Mouse (Mus musculus) lung, embryonic 16.5 days (tissue): ENCODE data around the gene Diaph3. TPM values are rescaled to one million over a fixed set of nuclear protein-coding genes. Genes with fewer than 3 reads are reported as not detected.

Experiments used
- ATAC-seq: fragments of 200-750 bp; cut with Nextera tagmentation; 2 replicates; pipeline ENCODE4 v1.8.0; 2017; ENCODE audit warnings: low read depth, mild to moderate bottlenecking, moderate library complexity
- H3K27ac ChIP-seq: fragments of 300-500 bp; sonication (generic); 2 replicates; pipeline ENCODE4 v1.5.1; 2014; ENCODE audit warnings: mild to moderate bottlenecking, control low read depth, low read length
- H3K27me3 ChIP-seq: fragments of 300-500 bp; sonication (generic); 2 replicates; pipeline ENCODE4 v1.6.1; 2014; ENCODE audit warnings: low read depth, low read length, mixed read lengths; ENCODE audit not compliant: control insufficient read depth, insufficient read depth
- H3K36me3 ChIP-seq: fragments of 300-500 bp; sonication (generic); 2 replicates; pipeline ENCODE4 v1.6.1; 2014; ENCODE audit warnings: low read length; ENCODE audit not compliant: control insufficient read depth, insufficient read depth
- H3K4me1 ChIP-seq: fragments of 300-500 bp; sonication (generic); replicated peaks from 2 replicates; pipeline ENCODE4 v1.6.1; 2014; ENCODE audit warnings: low read length, mixed read lengths; ENCODE audit not compliant: control insufficient read depth, insufficient read depth
- H3K4me2 ChIP-seq: fragments of 300-500 bp; sonication (generic); 2 replicates; pipeline ENCODE4 v1.6.1; 2014; ENCODE audit warnings: low read depth, low read length, control low read depth
- H3K4me3 ChIP-seq: fragments of 300-500 bp; sonication (generic); 2 replicates; pipeline ENCODE4 v1.5.1; 2014; ENCODE audit warnings: mild to moderate bottlenecking, low read length, control low read depth
- H3K9ac ChIP-seq: fragments of 300-500 bp; sonication (generic); 2 replicates; pipeline ENCODE4 v1.6.1; 2014; ENCODE audit warnings: low read length, control low read depth
- H3K9me3 ChIP-seq: fragments of 300-500 bp; sonication (generic); 2 replicates; pipeline ENCODE4 v1.6.1; 2016; ENCODE audit warnings: low read length; ENCODE audit not compliant: control insufficient read depth
- WGBS: fragments of 180-500 bp; shearing (Covaris S2); extraction: QIAGEN DNeasy Blood & Tissue Kit; methylation state at CpG from one replicate; pipeline ENCODE4 v1.1.7; 2014; 5-methylcytosine and 5-hydroxymethylcytosine counted together
- polyA plus RNA-seq: library from polyadenylated mRNA; unstranded; fragments of >200 nt; fragmentation: Nextera tagmentation; extraction: Ambion mirVana; gene quantifications from 2 replicates; pipeline ENCODE4 v1.2.1, GENCODE M21; 2015

Diaph3 gene
- polyA plus RNA-seq, 1 experiment from 2014 or later: 17.6 TPM

DNA sequence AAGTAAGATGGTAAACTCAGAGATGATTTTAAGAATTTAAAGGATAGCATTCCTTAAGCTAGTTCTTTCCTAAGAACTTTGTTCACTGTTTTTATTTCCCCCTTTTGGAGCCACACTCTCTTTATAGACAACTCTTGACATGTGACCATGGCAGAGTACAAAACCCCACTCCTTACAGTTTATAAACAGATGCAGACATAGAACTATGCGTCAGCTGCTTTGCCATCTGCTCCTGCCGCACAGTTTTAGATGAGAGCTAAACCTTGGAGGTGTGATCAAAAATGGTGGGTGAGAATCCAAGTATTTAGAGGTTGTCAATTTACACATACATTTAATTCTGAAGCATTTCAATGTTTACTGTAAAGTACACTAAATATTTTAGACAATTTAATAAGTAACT lies 367.7 kb downstream of the Diaph3 start:
- Histone ChIP-seq H3K9me3 (no peaks in the 10 kb centered on the region), H3K4me1 (no peaks in the 10 kb centered on the region), H3K4me3 (no peak overlapping the region), H3K4me2 (no peak overlapping the region), H3K27me3 (no peaks in the 10 kb centered on the region), H3K36me3 (no peaks in the 10 kb centered on the region), H3K9ac (no peak overlapping the region), H3K27ac (no peak overlapping the region)
- WGBS: 59% methylated on average over 2 of the region's 2 CpGs
- ATAC-seq: no peak

DNA sequence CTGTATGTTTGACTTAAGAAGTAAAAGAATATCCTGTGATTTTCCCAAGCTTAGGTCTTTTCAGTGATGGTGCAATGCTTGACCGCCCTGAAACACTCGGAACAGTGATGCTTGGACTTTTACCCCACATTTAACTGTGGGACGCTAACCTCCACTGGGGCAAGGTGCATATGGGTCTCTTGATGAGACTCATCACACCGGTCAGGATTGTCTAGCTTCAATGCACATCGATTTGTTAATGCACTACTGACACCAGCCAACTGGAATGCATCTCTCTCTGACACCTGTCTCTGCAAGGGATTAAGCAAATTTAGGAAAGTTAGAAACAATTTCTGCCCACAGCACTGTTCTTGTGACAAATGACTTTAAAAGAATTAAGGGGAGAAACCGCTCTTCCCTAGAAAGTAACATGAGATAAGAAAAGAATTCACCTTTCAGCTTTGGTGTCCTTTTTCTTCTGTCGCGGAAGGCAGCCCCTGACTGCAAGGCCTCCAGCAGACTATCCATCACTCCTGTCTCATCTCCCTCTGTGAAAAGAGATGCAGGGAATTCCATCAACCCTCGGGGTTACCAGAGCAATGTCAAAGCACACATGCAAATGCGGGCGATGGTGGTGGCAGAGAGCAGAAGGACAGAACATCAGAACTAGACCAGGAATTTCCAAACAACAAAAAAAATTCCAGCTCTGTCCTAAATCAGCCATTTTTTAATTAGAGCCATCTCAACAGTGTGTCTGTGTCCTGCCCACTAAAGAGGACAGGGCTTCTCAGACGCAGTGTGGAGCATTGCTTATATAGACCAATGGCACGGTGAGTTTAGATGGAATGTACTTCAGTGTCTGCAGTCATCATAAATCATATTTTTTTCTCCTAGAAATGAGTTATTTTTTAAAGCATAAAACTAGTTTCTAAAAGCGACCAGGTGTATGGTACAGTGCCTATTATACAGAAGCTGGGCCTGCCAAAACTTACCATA lies 368.6 kb downstream of the Diaph3 start:
- no peak for ATAC-seq
- Histone ChIP-seq H3K9ac (no peak overlapping the region), H3K27me3 (no peaks in the 10 kb centered on the region), H3K4me2 (no peak overlapping the region), H3K27ac (no peak overlapping the region), H3K4me3 (no peak overlapping the region), H3K9me3 (no peaks in the 10 kb centered on the region), H3K36me3 (no peaks in the 10 kb centered on the region), H3K4me1 (no peaks in the 10 kb centered on the region)
- WGBS: 55% methylated on average over 14 of the region's 14 CpGs

DNA sequence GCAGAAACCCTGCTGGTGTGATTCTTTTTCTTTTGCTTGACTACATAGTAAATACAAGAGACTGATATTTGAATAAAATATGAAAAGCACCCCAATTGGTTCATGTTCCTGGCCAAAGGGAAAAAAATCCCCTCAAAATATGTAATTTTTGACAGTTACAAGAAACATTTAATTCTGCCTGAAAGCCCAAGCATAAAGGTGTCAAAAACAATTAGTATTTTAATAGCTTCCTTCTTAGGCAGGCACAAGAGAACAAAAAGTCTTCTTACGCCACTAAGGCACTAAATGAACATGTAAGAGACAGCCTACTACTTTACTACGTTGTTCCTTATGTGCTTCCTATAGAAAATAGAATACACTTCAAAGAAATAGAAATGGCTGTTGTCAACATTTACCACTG lies 376.7 kb downstream of the Diaph3 start:
- H3K27me3 ChIP-seq: no peaks in the 10 kb centered on the region
- H3K4me3 ChIP-seq: no peak overlapping the region
- H3K36me3 ChIP-seq: no peaks in the 10 kb centered on the region
- WGBS: 95% methylated on average over 2 of the region's 2 CpGs
- ATAC-seq: no peak
- H3K9me3 ChIP-seq: no peaks in the 10 kb centered on the region
- no peaks in the 10 kb centered on the region for H3K4me1 ChIP-seq
- H3K9ac ChIP-seq: no peak overlapping the region
- no peak overlapping the region for H3K27ac ChIP-seq
- H3K4me2 ChIP-seq: no peak overlapping the region

DNA sequence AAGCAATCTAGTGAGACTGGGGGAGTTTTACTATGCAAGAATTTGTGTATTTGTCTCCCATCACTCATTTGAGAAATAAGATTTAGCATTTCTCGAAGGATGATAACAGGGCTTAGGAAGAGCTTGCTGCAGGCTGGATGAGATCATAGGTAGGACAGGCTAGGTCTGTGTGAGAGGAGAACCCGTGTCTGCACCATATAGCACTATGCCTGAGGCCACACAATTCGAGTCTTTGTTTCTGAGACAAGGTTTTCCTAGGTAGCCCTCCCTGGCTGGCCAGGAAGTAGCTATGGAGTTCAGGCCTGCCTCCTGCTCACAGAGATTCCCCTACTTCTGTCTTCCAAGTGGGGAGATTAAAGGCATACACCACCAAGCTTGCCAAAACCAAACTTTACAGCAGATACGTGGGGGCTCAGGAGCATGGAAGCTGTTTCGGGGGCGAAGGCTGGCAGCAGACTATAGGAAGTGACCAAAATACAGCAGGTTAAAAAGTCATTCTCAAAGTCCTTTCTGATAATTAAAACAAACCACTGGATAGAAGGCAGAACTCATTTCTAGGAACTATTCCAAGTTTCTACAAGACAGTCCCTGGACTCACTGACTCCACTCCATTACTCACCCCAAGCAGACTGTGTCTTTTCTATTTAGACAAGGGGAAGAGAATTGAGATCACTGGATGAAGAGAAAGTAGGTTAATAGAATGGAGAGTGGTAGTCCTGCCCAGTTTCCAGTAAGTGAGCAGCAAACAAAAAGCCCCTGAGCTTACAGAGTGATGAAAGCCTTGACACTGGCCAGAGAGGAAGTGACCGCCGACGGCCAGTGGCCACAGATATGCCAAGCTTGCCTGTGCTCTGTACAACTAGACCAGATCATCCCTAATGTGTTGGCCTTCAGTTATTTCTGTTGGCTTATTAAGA lies 383.2 kb downstream of the Diaph3 start:
- no peak overlapping the region for H3K27ac ChIP-seq
- H3K27me3 ChIP-seq: no peaks in the 10 kb centered on the region
- H3K4me2 ChIP-seq: no peak overlapping the region
- peak; percentile 52 for ATAC-seq
- no peaks in the 10 kb centered on the region for H3K4me1 ChIP-seq
- H3K36me3 ChIP-seq: no peaks in the 10 kb centered on the region
- no peak overlapping the region for H3K9ac ChIP-seq
- no peaks in the 10 kb centered on the region for H3K9me3 ChIP-seq
- 65% methylated on average over 9 of the region's 9 CpGs for WGBS
- H3K4me3 ChIP-seq: no peak overlapping the region

DNA sequence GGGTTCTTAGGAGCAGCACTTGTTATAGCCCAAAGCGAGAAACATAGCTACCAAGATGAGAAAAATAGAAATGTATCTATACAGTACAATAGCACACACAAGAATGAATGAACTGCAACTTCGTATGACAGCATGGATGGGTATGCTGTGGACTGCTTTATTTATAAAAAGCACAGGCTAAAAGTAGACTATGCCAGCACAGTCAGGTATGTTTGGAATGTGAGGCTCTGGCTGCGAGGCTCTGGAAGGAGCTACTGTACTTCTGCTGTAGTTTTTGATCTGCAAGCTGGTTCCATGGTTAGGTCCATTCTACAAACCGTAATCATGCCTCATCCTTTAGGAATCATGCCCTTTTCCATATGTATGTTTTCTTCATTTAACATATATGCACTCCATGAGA lies 383.9 kb downstream of the Diaph3 start:
- ATAC-seq: no peak; the same call in 1 of the 2 replicates
- Histone ChIP-seq H3K9ac (no peak overlapping the region), H3K4me2 (no peak overlapping the region), H3K4me3 (no peak overlapping the region), H3K27me3 (no peaks in the 10 kb centered on the region), H3K9me3 (no peaks in the 10 kb centered on the region), H3K4me1 (no peaks in the 10 kb centered on the region), H3K36me3 (no peaks in the 10 kb centered on the region), H3K27ac (no peak overlapping the region)
- WGBS: 59% methylated on average over 4 of the region's 4 CpGs

DNA sequence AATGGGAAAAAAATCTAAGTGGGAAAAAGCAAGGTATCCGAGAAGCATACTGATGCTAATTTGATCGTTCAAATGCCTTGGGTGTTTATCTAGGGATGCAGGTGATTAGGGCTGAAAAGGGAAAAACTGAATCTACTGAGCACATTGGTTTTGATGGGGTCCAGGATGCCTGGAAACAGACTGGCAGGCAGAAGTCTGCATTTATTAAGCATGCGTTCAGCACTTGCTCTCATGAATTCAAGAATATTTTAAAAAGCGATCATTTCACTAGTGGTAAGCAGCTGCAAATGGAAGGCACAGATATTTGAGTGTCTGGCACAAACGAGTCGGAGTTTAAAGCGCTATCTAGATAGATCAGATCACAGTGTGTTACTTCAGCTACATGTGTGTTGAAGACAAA lies 390.7 kb downstream of the Diaph3 start:
- no peak overlapping the region for H3K4me2 ChIP-seq
- H3K36me3 ChIP-seq: no peaks in the 10 kb centered on the region
- no peak for ATAC-seq
- no peak overlapping the region for H3K27ac ChIP-seq
- H3K4me3 ChIP-seq: no peak overlapping the region
- H3K9me3 ChIP-seq: no peaks in the 10 kb centered on the region
- no peaks in the 10 kb centered on the region for H3K27me3 ChIP-seq
- H3K4me1 ChIP-seq: no peaks in the 10 kb centered on the region
- H3K9ac ChIP-seq: no peak overlapping the region
- WGBS: 84% methylated on average over 7 of the region's 7 CpGs

DNA sequence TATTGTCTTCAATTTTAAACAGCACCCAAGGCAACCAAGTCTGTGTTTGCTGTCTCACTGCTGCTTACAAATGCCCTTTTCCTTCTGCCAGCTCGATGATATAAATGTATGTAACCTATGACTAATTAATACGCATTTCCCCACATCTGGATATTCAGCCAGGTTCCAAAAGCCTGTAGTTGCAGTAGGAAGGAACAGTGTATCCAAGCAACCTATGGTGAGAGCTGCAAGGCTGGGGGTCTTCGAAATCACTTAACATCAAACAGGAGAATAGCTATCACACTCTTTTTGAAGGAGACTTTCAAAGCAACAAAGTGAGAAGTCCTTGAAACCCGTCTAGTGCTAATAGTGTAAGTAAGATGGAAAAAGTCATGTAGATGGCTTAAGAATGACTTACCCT lies 391.6 kb downstream of the Diaph3 start:
- WGBS: 65% methylated on average over 4 of the region's 4 CpGs
- Histone ChIP-seq H3K4me3 (no peak overlapping the region), H3K4me2 (no peak overlapping the region), H3K9ac (no peak overlapping the region), H3K27me3 (no peaks in the 10 kb centered on the region), H3K4me1 (no peaks in the 10 kb centered on the region), H3K27ac (no peak overlapping the region), H3K9me3 (no peaks in the 10 kb centered on the region), H3K36me3 (no peaks in the 10 kb centered on the region)
- no peak for ATAC-seq

DNA sequence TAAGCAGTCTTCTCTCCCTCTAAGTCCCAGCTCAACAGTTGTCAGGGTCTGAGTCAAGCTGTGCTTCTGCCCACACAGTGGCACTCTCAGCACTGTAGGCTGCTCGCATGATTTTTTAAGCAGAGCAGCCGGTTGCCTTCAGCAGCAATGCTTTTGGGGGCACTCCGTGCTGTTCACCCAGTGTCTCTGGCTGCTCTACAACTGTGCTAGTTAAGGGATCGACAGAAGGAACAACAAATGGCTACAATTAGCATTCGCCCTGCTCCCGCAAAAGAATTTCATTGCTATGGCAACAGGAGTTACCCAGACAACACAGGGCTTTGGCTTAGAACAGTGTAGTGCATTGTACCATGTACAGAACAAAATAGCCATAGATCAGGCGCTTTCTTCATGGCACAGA lies 392.2 kb downstream of the Diaph3 start:
- WGBS: 30% methylated on average over 7 of the region's 7 CpGs
- no peaks in the 10 kb centered on the region for H3K27me3 ChIP-seq
- no peak overlapping the region for H3K4me2 ChIP-seq
- ATAC-seq: peak; percentile 15; the same call in 1 of the 2 replicates
- H3K36me3 ChIP-seq: no peaks in the 10 kb centered on the region
- no peak overlapping the region for H3K27ac ChIP-seq
- no peaks in the 10 kb centered on the region for H3K4me1 ChIP-seq
- H3K9ac ChIP-seq: no peak overlapping the region
- H3K9me3 ChIP-seq: no peaks in the 10 kb centered on the region
- H3K4me3 ChIP-seq: no peak overlapping the region

DNA sequence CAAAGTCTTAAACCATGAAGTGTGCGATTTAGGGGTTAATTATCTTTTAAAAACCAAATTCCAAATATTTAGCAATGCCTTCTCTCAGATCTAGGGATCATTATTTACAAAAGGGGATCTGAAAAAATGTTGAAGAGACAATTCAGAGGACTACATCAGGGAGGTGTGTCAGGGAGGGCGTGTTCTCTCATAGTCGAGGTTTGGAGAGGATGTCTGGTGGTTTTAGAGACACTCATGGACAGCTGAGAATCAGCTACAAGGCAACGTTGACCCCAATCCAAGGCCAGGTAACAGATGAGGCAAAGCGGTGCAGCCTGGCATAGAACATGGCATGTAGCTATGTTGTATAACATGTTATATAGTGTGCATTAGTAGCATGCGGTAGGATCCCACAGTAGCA lies 396.5 kb downstream of the Diaph3 start:
- Histone ChIP-seq H3K4me2 (no peak overlapping the region), H3K9ac (no peak overlapping the region), H3K4me1 (no peaks in the 10 kb centered on the region), H3K9me3 (no peaks in the 10 kb centered on the region), H3K36me3 (no peaks in the 10 kb centered on the region), H3K27ac (no peak overlapping the region), H3K27me3 (no peaks in the 10 kb centered on the region), H3K4me3 (no peak overlapping the region)
- 70% methylated on average over 6 of the region's 6 CpGs for WGBS
- no peak for ATAC-seq
